Mouse (Mus musculus): ENCODE data around the gene Glrx. TPM values are rescaled to one million over a fixed set of nuclear protein-coding genes. Genes with fewer than 3 reads are reported as not detected.

The Glrx gene
- polyA plus RNA-seq, 1 experiment from 2014 or later, result 99.8 TPM

DNA sequence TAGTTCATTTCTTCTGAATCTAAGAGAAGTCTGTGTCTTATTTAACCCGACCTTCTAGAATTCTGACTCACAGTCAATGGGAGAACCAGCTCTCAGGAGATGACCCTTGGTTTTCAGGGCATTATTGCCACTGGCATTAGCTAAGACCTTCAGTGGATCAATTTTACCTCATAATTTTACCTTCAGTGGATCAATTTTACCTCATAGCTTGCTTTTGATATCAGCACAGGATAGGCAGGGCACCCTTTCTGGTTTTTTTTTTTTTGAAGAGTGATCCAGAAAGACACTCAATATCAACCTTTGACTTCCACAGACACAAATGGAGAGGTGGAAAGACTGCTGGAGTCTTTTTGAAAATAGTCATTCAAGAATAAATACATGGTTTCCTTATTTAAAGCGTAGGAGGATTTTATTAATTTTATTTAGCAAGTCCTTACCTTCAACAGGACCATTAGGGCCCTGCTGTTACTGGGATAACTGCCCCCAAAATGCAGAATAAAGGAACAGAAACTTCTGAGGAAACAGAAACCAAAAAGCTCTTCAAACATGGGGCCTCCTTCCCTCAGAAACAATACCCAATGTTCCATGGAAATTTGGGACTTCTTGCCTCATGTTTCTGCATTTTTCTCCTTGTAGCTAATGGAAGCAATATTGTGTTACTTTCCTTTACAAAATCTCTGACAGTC lies 5.3 kb downstream of the Glrx start:
- Histone ChIP-seq H3K27ac (ENCODE audit: low read length) (no peak overlapping the region), H3K4me2 (ENCODE audit: low read depth, low read length) (no peak overlapping the region), H3K27me3 (ENCODE audit: control insufficient read depth, insufficient read depth, low read length) (no peaks in the 10 kb centered on the region), H3K36me3 (ENCODE audit: control insufficient read depth, insufficient read depth, low read length) (no peaks in the 10 kb centered on the region), H3K4me3 (replicated peaks; ENCODE audit: low read length) (no peak overlapping the region), H3K9me3 (replicated peaks; ENCODE audit: control insufficient read depth, low read length) (no peaks in the 10 kb centered on the region), H3K9ac (ENCODE audit: low read length) (no peak overlapping the region), H3K4me1 (ENCODE audit: control insufficient read depth, insufficient read depth, low read length) (peaks cover 14% of the 10 kb centered on the region)
- 95% methylated on average over 2 of the region's 2 CpGs for WGBS
- no peak for ATAC-seq (ENCODE audit: insufficient read depth, low FRiP score)

DNA sequence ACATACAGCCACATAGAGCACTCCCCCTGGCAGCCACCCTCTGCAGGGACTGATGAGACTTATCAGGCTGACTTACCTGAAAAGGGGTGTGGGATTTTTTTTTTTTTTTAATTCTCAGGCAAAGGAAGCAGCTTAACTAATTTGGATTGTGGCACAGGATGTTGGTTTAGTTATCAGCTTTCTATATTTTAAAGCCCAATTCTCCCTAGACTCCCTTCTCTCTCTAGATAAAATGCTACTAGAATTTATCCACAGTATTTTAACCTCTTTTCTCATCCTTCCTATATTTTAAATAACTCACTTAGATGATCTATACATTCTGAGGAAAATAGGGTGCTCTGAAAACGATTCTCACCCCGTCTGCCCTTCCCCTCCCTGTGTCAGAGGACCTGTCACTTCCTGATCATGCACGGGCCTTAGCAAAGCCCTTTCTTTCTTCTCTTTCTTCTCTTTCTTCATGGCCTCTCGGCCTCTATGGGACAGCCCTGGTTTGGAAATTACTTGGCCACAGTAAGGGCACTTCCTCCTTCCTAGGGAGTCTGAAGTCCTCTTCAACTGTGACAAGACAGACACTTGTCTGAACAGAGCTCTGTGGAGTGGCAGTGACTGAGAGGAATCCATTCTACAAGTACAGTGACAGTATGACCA lies 6.0 kb downstream of the Glrx start:
- no peaks in the 10 kb centered on the region for H3K36me3 ChIP-seq (ENCODE audit: control insufficient read depth, insufficient read depth, low read length)
- H3K4me1 ChIP-seq (ENCODE audit: control insufficient read depth, insufficient read depth, low read length), result peaks cover 13% of the 10 kb centered on the region
- WGBS, result 57% methylated on average over 4 of the region's 4 CpGs
- no peaks in the 10 kb centered on the region for H3K9me3 ChIP-seq (replicated peaks; ENCODE audit: control insufficient read depth, low read length)
- no peak overlapping the region for H3K4me3 ChIP-seq (replicated peaks; ENCODE audit: low read length)
- no peak for ATAC-seq (ENCODE audit: insufficient read depth, low FRiP score)
- H3K9ac ChIP-seq (ENCODE audit: low read length), result no peak overlapping the region
- H3K27ac ChIP-seq (ENCODE audit: low read length), result no peak overlapping the region; the same call in 1 of the 2 replicates
- H3K4me2 ChIP-seq (ENCODE audit: low read depth, low read length), result no peak overlapping the region
- H3K27me3 ChIP-seq (ENCODE audit: control insufficient read depth, insufficient read depth, low read length), result no peaks in the 10 kb centered on the region

DNA sequence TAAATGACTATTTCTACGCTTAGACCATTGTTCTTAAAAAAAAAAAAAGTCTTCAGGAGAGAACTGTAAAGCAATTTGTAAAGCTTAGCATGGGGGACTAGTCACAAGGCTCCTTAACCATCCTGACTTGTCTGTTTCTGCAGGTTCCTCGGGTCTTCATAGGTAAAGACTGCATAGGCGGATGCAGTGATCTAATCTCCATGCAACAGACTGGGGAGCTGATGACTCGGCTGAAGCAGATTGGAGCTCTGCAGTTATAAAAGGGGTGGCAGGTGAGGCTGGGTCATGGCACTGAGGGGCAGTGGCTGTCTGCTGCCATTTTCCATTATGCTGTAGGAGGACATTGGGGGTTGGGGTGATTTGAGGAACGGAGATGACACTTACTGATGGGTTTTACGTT lies 7.4 kb downstream of the Glrx start:
- Histone ChIP-seq H3K9ac (ENCODE audit: low read length) (no peak overlapping the region), H3K36me3 (ENCODE audit: control insufficient read depth, insufficient read depth, low read length) (no peaks in the 10 kb centered on the region), H3K9me3 (replicated peaks; ENCODE audit: control insufficient read depth, low read length) (no peaks in the 10 kb centered on the region), H3K4me2 (ENCODE audit: low read depth, low read length) (no peak overlapping the region), H3K4me3 (replicated peaks; ENCODE audit: low read length) (no peak overlapping the region), H3K27ac (ENCODE audit: low read length) (no peak overlapping the region), H3K27me3 (ENCODE audit: control insufficient read depth, insufficient read depth, low read length) (no peaks in the 10 kb centered on the region), H3K4me1 (ENCODE audit: control insufficient read depth, insufficient read depth, low read length) (no peaks in the 10 kb centered on the region)
- no peak for ATAC-seq (ENCODE audit: insufficient read depth, low FRiP score)
- 81% methylated on average over 6 of the region's 6 CpGs for WGBS

DNA sequence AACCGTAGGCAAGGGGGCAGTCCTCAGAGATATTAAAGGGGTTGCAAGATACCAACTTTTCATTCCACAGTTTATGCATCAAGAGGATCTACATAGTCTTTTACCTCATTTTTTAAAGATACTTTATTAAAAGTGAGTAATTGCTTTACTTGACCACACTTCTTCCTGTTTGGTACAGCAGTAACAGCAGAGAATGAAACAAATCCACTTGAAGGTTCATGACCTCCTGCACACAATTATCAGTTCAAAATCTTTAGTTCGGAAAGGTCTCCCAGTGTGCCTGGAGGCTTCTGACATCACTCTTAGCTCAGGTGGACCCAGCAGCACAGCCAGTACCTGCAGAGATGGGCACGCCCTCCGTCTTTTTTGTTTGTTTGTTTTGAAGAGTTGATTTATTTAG lies 12.4 kb downstream of the Glrx start:
- WGBS, result 78% methylated on average over 4 of the region's 4 CpGs
- Histone ChIP-seq H3K4me3 (replicated peaks; ENCODE audit: low read length) (no peak overlapping the region), H3K9me3 (replicated peaks; ENCODE audit: control insufficient read depth, low read length) (no peaks in the 10 kb centered on the region), H3K9ac (ENCODE audit: low read length) (no peak overlapping the region), H3K27ac (ENCODE audit: low read length) (no peak overlapping the region), H3K36me3 (ENCODE audit: control insufficient read depth, insufficient read depth, low read length) (no peaks in the 10 kb centered on the region), H3K4me1 (ENCODE audit: control insufficient read depth, insufficient read depth, low read length) (no peaks in the 10 kb centered on the region), H3K4me2 (ENCODE audit: low read depth, low read length) (no peak overlapping the region), H3K27me3 (ENCODE audit: control insufficient read depth, insufficient read depth, low read length) (no peaks in the 10 kb centered on the region)
- ATAC-seq (ENCODE audit: insufficient read depth, low FRiP score), result no peak

DNA sequence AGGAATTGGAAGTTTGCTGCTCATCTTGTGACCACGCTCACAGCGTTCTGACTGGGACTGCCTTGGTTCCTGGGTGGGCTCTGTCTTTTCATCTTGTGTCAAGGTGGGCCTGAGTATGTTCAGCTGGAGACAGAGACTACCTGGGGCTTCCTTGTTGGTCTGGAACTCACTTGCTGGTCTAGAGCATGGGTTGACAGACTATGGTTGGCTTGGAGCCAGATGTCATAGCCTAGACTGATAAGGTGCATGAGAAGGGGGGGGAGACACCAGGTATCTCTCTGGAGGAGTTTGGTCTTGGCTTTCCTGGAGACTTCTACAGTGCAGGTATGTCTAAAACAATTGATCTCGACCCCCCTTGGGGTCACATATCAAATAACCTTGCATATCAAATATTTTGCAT lies 13.4 kb downstream of the Glrx start:
- no peak overlapping the region for H3K4me2 ChIP-seq (ENCODE audit: low read depth, low read length)
- H3K27me3 ChIP-seq (ENCODE audit: control insufficient read depth, insufficient read depth, low read length), result no peaks in the 10 kb centered on the region
- H3K4me1 ChIP-seq (ENCODE audit: control insufficient read depth, insufficient read depth, low read length), result no peaks in the 10 kb centered on the region
- H3K9ac ChIP-seq (ENCODE audit: low read length), result no peak overlapping the region
- H3K9me3 ChIP-seq (replicated peaks; ENCODE audit: control insufficient read depth, low read length), result no peaks in the 10 kb centered on the region
- H3K36me3 ChIP-seq (ENCODE audit: control insufficient read depth, insufficient read depth, low read length), result no peaks in the 10 kb centered on the region
- no peak overlapping the region for H3K4me3 ChIP-seq (replicated peaks; ENCODE audit: low read length)
- no peak for ATAC-seq (ENCODE audit: insufficient read depth, low FRiP score)
- no peak overlapping the region for H3K27ac ChIP-seq (ENCODE audit: low read length)
- 91% methylated on average over 3 of the region's 3 CpGs for WGBS

DNA sequence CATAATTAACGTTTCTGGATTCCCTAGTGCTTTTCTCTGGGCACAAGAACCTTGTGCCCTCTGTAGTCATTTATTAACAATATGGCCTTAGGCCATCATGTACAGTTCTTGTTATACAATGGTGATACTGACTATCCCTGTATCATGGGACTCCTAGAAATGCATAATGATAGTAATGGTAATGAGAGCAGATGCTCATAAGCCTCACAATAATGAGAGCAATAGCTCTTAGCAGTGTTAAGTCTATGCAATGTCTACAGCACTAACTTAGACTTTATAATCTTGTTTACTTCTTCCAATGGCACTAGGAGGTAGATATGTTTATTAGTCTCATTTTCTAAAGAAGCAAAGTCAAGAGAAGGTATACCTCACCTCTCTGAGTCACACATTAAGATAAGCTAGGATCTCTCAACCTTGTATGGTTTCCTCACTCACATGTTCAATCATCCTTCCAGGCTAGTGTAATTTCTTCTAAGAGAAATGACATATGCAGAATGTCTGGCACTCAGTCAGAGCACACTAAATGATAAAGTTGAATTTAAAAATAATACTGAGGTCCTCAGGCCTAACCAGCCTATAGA lies 19.7 kb downstream of the Glrx start:
- no peak for ATAC-seq (ENCODE audit: insufficient read depth, low FRiP score)
- Histone ChIP-seq H3K9me3 (replicated peaks; ENCODE audit: control insufficient read depth, low read length) (no peaks in the 10 kb centered on the region), H3K4me2 (ENCODE audit: low read depth, low read length) (no peak overlapping the region), H3K9ac (ENCODE audit: low read length) (no peak overlapping the region), H3K36me3 (ENCODE audit: control insufficient read depth, insufficient read depth, low read length) (no peaks in the 10 kb centered on the region), H3K27ac (ENCODE audit: low read length) (no peak overlapping the region), H3K4me1 (ENCODE audit: control insufficient read depth, insufficient read depth, low read length) (no peaks in the 10 kb centered on the region), H3K4me3 (replicated peaks; ENCODE audit: low read length) (no peak overlapping the region), H3K27me3 (ENCODE audit: control insufficient read depth, insufficient read depth, low read length) (no peaks in the 10 kb centered on the region)
- 48% methylated on average over 1 of the region's 1 CpGs for WGBS

DNA sequence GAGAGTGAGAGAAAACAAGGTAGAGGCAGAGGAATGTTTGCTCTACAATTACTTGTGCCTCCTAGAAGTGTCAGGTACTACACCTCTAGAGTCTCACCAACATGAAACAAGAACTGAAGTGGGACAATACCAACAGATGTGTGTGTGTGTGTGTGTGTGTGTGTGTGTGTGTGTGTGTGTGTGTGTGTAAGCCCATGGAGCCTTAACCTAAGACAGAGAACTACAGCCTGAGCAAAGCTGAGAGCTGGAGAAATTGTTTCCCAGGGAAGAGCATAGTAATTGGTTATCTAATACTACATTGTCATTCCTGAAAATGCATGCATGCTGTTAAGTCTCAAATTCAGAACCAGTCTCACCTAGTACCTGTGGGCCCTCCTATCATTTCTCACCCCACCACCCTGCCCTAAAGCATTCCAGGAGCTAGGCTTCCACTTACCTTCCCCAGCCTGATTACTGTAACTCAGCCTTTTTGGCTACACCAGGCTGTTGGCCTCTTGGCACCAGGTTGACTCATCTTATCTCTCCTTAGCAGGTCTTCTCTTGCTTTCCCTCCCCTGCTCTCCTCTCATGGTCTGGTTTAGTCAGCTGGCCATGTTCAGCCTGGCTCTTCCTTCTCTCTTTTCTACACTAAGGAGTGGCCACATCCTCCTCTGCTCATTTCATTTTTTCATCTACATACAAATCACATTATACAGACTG lies 26.0 kb downstream of the Glrx start:
- no peaks in the 10 kb centered on the region for H3K9me3 ChIP-seq (replicated peaks; ENCODE audit: control insufficient read depth, low read length)
- no peak for ATAC-seq (ENCODE audit: insufficient read depth, low FRiP score)
- no peaks in the 10 kb centered on the region for H3K27me3 ChIP-seq (ENCODE audit: control insufficient read depth, insufficient read depth, low read length)
- no peak overlapping the region for H3K27ac ChIP-seq (ENCODE audit: low read length)
- no peaks in the 10 kb centered on the region for H3K4me1 ChIP-seq (ENCODE audit: control insufficient read depth, insufficient read depth, low read length)
- no peak overlapping the region for H3K4me2 ChIP-seq (ENCODE audit: low read depth, low read length)
- no peak overlapping the region for H3K4me3 ChIP-seq (replicated peaks; ENCODE audit: low read length)
- H3K9ac ChIP-seq (ENCODE audit: low read length), result no peak overlapping the region
- 0 out of 2 replicates have a peak, but pooled peaks cover 7% of the 10 kb centered on the region for H3K36me3 ChIP-seq (ENCODE audit: control insufficient read depth, insufficient read depth, low read length)

DNA sequence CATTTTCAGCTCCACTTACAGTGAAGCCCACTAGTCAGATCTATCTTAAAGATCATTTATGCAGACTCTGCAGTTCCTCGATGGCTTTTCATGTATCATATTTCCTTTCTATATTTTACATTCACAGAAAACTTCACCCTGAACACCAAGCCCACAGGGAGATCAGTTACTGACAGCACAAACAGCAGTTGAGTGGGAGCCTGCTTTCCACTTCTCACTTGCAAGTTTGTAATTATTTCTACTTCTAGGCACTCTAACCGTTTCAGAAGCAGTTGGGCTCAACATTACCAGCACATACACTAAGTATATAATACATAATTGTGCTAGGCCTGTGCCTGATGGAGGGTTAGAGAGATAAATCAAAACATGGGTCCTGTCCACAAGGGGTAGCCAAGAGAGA lies 28.2 kb downstream of the Glrx start:
- Histone ChIP-seq H3K4me1 (ENCODE audit: control insufficient read depth, insufficient read depth, low read length) (no peaks in the 10 kb centered on the region), H3K9ac (ENCODE audit: low read length) (no peak overlapping the region), H3K27me3 (ENCODE audit: control insufficient read depth, insufficient read depth, low read length) (no peaks in the 10 kb centered on the region), H3K36me3 (ENCODE audit: control insufficient read depth, insufficient read depth, low read length) (peaks cover 7% of the 10 kb centered on the region; the same call in 1 of the 2 replicates), H3K4me3 (replicated peaks; ENCODE audit: low read length) (no peak overlapping the region), H3K27ac (ENCODE audit: low read length) (no peak overlapping the region), H3K9me3 (replicated peaks; ENCODE audit: control insufficient read depth, low read length) (no peaks in the 10 kb centered on the region), H3K4me2 (ENCODE audit: low read depth, low read length) (no peak overlapping the region)
- ATAC-seq (ENCODE audit: insufficient read depth, low FRiP score), result no peak
- WGBS, result 93% methylated on average over 2 of the region's 2 CpGs
